Mouse (Mus musculus) kidney, adult 2 months (tissue): ENCODE results near the gene Gm6034.
"Not testable (repeated sequence)": the region's sequence is repeated elsewhere in the genome, so short reads cannot be mapped to it uniquely, and the experiment has no call there.

Experiments used
- CTCF ChIP-seq: fragments of 200-500 bp; conservative IDR thresholded peaks from 2 replicates; pipeline ENCODE4 v1.5.1; 2011; ENCODE audit warnings: low read depth, mild to moderate bottlenecking, control low read depth, low read length, moderate library complexity, mixed read lengths; ENCODE audit not compliant: insufficient read depth, insufficient read length
- POLR2A ChIP-seq: fragments of 200-500 bp; IDR thresholded peaks from one replicate; pipeline ENCODE4 v1.6.1; 2011; ENCODE audit warnings: low read depth, low read length, control low read depth

DNA sequence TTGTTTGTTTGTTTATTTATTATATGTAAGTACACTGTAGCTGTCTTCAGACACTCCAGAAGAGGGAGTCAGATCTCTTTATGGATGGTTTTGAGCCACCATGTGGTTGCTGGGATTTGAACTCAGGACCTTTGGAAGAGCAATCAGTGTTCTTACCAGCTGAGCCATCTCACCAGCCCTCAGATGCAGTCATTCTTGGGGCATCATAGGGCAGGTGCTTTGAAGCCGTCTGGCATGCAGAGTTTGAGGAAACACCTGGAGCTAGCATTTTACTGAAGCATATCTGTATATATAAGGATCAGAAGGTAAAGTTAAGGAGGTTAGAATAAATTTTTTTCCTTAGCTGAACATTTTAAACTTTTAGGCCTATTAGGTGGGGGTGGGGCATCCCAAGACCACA lies 43.2 kb downstream of the Gm6034 start:
- not testable (repeated sequence) for TF ChIP-seq CTCF, POLR2A
